11 mouse cellular contexts compared by ENCODE assay signal in the genomic region with DNA sequence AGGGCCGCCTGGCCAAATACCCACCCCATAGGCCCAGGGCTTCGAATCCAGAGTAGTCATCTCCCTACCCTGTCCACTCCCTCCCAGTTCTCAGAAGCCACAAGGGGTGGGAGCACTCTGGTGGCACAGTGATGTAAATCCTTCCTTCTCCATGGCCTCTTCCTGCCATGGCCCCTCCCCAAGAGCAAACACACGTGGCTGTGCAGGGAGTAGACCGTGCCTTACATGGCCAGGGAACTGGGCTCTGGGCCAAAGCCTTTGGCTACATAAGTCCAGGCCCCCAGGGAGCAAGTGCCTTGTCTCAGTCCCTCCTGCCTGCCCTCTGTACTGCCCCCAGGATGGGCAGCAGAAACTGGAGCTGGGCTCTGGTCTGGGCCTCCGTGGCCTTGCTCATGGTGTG. TPM values are rescaled to one million over a fixed set of nuclear protein-coding genes. Genes with fewer than 3 reads are reported as not detected.
A peak's percentile ranks its signal among the peaks of the same experiment; 100 is the strongest.
DNase-seq lines count a peak whose midpoint lies in the region; ATAC-seq and TF ChIP-seq lines count a peak whose summit lies in the region.
"Had no signal": no experiment of that assay in that cellular context is flagged by ENCODE, and none has a peak within 500 bp of the region (broad histone marks: within the 10 kb centered on the region; RNA-seq: fewer than 3 reads in every experiment).

A gene (plus strand): TSS at position 292 of the 400 bp plus-strand sequence.

- TF ChIP-seq CTCF in forebrain, postnatal 0 days (IDR thresholded peaks at IDR 0.05; ENCODE audit: low read depth): no peak

- no peak within 1 kb of the TSS for H3K4me2 ChIP-seq in forebrain, embryonic 14.5 days (ENCODE audit: low read length)
- no peak within 1 kb of the TSS for H3K4me2 ChIP-seq in forebrain, postnatal 0 days (ENCODE audit: low read depth)
- H3K4me2 ChIP-seq in embryonic facial prominence, embryonic 15.5 days (replicated peaks): no peak within 1 kb of the TSS
- H3K4me2 ChIP-seq: midbrain, embryonic 11.5 days had no signal

- intact Hi-C loops in left cerebral cortex, postnatal 4 days (cut with DNase I): no loop called here
- intact Hi-C loops in left cerebral cortex, postnatal 25 days (cut with DNase I): no loop called here

- peak; percentile 12 for DNase-seq in forebrain, embryonic 14.5 days (ENCODE audit: low spot score)
- DNase-seq in forebrain, postnatal 0 days: no peak
- DNase-seq in left cerebral cortex, postnatal 4 days: peak; percentile 63
- DNase-seq in left cerebral cortex, adult 9 months (ENCODE audit: low spot score in 2 of 2): no peak
- DNase-seq in lung, postnatal 10 days: peak; percentile 57
- DNase-seq in embryo, embryonic 10 days (ENCODE audit: low spot score): no peak
- DNase-seq in left cerebral cortex, postnatal 25 days (ENCODE audit: low spot score in 2 of 2): no peak
- DNase-seq: gastrocnemius, postnatal 10 days had no signal

- H3K27ac ChIP-seq in forebrain, embryonic 14.5 days (ENCODE audit: low read depth, low read length): no peak within 1 kb of the TSS
- H3K27ac ChIP-seq in forebrain, postnatal 0 days (ENCODE audit: low read depth, low read length): no peak within 1 kb of the TSS
- H3K27ac ChIP-seq in embryonic facial prominence, embryonic 15.5 days (replicated peaks): no peak within 1 kb of the TSS

- no peak for ATAC-seq in forebrain, embryonic 14.5 days
- no peak for ATAC-seq in forebrain, postnatal 0 days
- peak; percentile 27; the same call in 1 of the 2 replicates for ATAC-seq in embryonic facial prominence, embryonic 15.5 days (ENCODE audit: insufficient number of reproducible peaks, low FRiP score, low TSS enrichment, low read depth)

- no peaks in the 10 kb centered on the region for H3K36me3 ChIP-seq in forebrain, embryonic 14.5 days (ENCODE audit: control insufficient read depth, insufficient read depth, low read length)
- no peaks in the 10 kb centered on the region for H3K36me3 ChIP-seq in forebrain, postnatal 0 days (ENCODE audit: insufficient read depth)
- H3K36me3 ChIP-seq in embryonic facial prominence, embryonic 15.5 days: no peaks in the 10 kb centered on the region

- H3K9ac ChIP-seq in forebrain, embryonic 14.5 days (ENCODE audit: low read length): no peak within 1 kb of the TSS
- H3K9ac ChIP-seq in forebrain, postnatal 0 days: no peak within 1 kb of the TSS
- H3K9ac ChIP-seq in embryonic facial prominence, embryonic 15.5 days: no peak within 1 kb of the TSS

- H3K4me3 ChIP-seq in forebrain, embryonic 14.5 days (ENCODE audit: low read depth, low read length): no peak within 1 kb of the TSS
- no peak within 1 kb of the TSS for H3K4me3 ChIP-seq in forebrain, postnatal 0 days (ENCODE audit: low read depth, low read length)
- no peak within 1 kb of the TSS for H3K4me3 ChIP-seq in embryonic facial prominence, embryonic 15.5 days (replicated peaks)

- WGBS in forebrain, embryonic 14.5 days: 66% methylated on average over 5 of the region's 5 CpGs
- 71% methylated on average over 5 of the region's 5 CpGs for WGBS in forebrain, postnatal 0 days
- WGBS in embryonic facial prominence, embryonic 15.5 days: 62% methylated on average over 5 of the region's 5 CpGs

- H3K4me1 ChIP-seq in forebrain, embryonic 14.5 days (ENCODE audit: control insufficient read depth, insufficient read depth, low read length): no peaks in the 10 kb centered on the region
- no peaks in the 10 kb centered on the region for H3K4me1 ChIP-seq in forebrain, postnatal 0 days (ENCODE audit: insufficient read depth)
- H3K4me1 ChIP-seq in embryonic facial prominence, embryonic 15.5 days: no peaks in the 10 kb centered on the region

- H3K27me3 ChIP-seq in forebrain, embryonic 14.5 days (replicated peaks; ENCODE audit: control insufficient read depth, insufficient read depth, low read length): no peaks in the 10 kb centered on the region
- H3K27me3 ChIP-seq in forebrain, postnatal 0 days (ENCODE audit: insufficient read depth, low read length): no peaks in the 10 kb centered on the region
- no peaks in the 10 kb centered on the region for H3K27me3 ChIP-seq in embryonic facial prominence, embryonic 15.5 days

- no peaks in the 10 kb centered on the region for H3K9me3 ChIP-seq in forebrain, embryonic 14.5 days (replicated peaks; ENCODE audit: control insufficient read depth, low read length)
- H3K9me3 ChIP-seq in forebrain, postnatal 0 days (ENCODE audit: low read length): no peaks in the 10 kb centered on the region
- no peaks in the 10 kb centered on the region for H3K9me3 ChIP-seq in embryonic facial prominence, embryonic 15.5 days (replicated peaks)

RNA-seq across cellular contexts. Expression of the gene that starts here (rescaled TPM):
- polyA plus RNA-seq in forebrain, embryonic 14.5 days (2014; fragmentation: Nextera tagmentation; extraction: Ambion mirVana): 0.01 TPM in 1 of 2 replicates, not detected in the other
- under 0.01 TPM in 1 of 2 replicates, not detected in the other for total RNA-seq in forebrain, postnatal 0 days (2014; rRNA removed)
- polyA plus RNA-seq in forebrain, postnatal 0 days (2015; fragmentation: Nextera tagmentation; extraction: Ambion mirVana): 0.01 TPM in 1 of 2 replicates, not detected in the other
- not detected for total RNA-seq in left cerebral cortex, postnatal 4 days (2021)
- 0.08 and 0.21 TPM in 2 replicates for polyA plus RNA-seq in embryonic facial prominence, embryonic 15.5 days (2015; fragmentation: Nextera tagmentation; extraction: Ambion mirVana)
- total RNA-seq in left cerebral cortex, postnatal 25 days (2021): not detected
- total RNA-seq: layer of hippocampus, postnatal 10 days had no signal

Comparison
In these comparisons a context has a peak if more than half of its experiments do, and no peak if none do; other contexts are left out.
1. Peak in DNase-seq in forebrain, embryonic 14.5 days; RNA of the gene not detected or under 1 TPM.
2. Peak in DNase-seq in left cerebral cortex, postnatal 4 days; RNA of the gene not detected or under 1 TPM.
3. Peak in ATAC-seq in embryonic facial prominence, embryonic 15.5 days; RNA of the gene not detected or under 1 TPM.